Mouse (Mus musculus) limb, embryonic 15.5 days (tissue): ENCODE measurements at regions not wholly inside any gene's neighbourhood (a gene's known extent, or its start where the extent isn't known, plus 50 kb on each side); places are given as distances from the start of the nearest gene placed in this dataset.

Source experiments
- ATAC-seq: fragments of 200-750 bp; cut with Nextera tagmentation; 2 replicates; pipeline ENCODE4 v1.8.0; 2017; ENCODE audit warnings: low read depth, moderate TSS enrichment; ENCODE audit not compliant: insufficient number of reproducible peaks, low FRiP score, low TSS enrichment
- H3K27ac ChIP-seq: fragments of 300-500 bp; sonication (generic); 2 replicates; pipeline ENCODE4 v1.5.1; 2015; ENCODE audit warnings: moderate library complexity, mild to moderate bottlenecking, inconsistent platforms
- H3K27me3 ChIP-seq: fragments of 300-500 bp; sonication (generic); 2 replicates; pipeline ENCODE4 v1.6.1; 2015; ENCODE audit warnings: inconsistent platforms
- H3K36me3 ChIP-seq: fragments of 300-500 bp; sonication (generic); 2 replicates; pipeline ENCODE4 v1.6.1; 2015; ENCODE audit warnings: inconsistent platforms
- H3K4me1 ChIP-seq: fragments of 300-500 bp; sonication (generic); 2 replicates; pipeline ENCODE4 v1.6.1; 2015; ENCODE audit warnings: inconsistent platforms
- H3K4me2 ChIP-seq: fragments of 300-500 bp; sonication (generic); 2 replicates; pipeline ENCODE4 v1.6.1; 2015; ENCODE audit warnings: mild to moderate bottlenecking, inconsistent platforms
- H3K4me3 ChIP-seq: fragments of 300-500 bp; sonication (generic); 2 replicates; pipeline ENCODE4 v1.5.1; 2015; ENCODE audit warnings: mild to moderate bottlenecking, inconsistent platforms
- H3K9ac ChIP-seq: fragments of 300-500 bp; sonication (generic); 2 replicates; pipeline ENCODE4 v1.6.1; 2015; ENCODE audit warnings: inconsistent platforms
- H3K9me3 ChIP-seq: fragments of 300-500 bp; sonication (generic); 2 replicates; pipeline ENCODE4 v1.6.1; 2016; ENCODE audit warnings: inconsistent platforms
- WGBS: fragments of 180-500 bp; shearing (Covaris S2); methylation state at CpG from one replicate; pipeline ENCODE4 v1.1.7; 2015; 5-methylcytosine and 5-hydroxymethylcytosine counted together

GRCm38 (mm10) chr12:16001811-16002210 lies 185.1 kb upstream of the Trib2 start:
- WGBS = 87% methylated on average over 7 of the region's 7 CpGs
- H3K27ac ChIP-seq = no peak overlapping the region
- H3K4me1 ChIP-seq = no peaks in the 10 kb centered on the region
- H3K9me3 ChIP-seq = no peaks in the 10 kb centered on the region
- H3K9ac ChIP-seq = no peak overlapping the region
- no peak overlapping the region for H3K4me3 ChIP-seq
- H3K27me3 ChIP-seq = no peaks in the 10 kb centered on the region
- ATAC-seq = no peak
- no peak overlapping the region for H3K4me2 ChIP-seq
- H3K36me3 ChIP-seq = no peaks in the 10 kb centered on the region

- Histone ChIP-seq H3K9ac (no peak overlapping the region), H3K4me1 (no peaks in the 10 kb centered on the region), H3K27ac (no peak overlapping the region), H3K9me3 (no peaks in the 10 kb centered on the region), H3K27me3 (no peaks in the 10 kb centered on the region), H3K36me3 (no peaks in the 10 kb centered on the region), H3K4me2 (no peak overlapping the region), H3K4me3 (no peak overlapping the region)
- WGBS = 60% methylated on average over 5 of the region's 5 CpGs
- no peak for ATAC-seq
Observed at GRCm38 (mm10) chr12:16001225-16001624, 184.5 kb upstream of the Trib2 start.

DNA sequence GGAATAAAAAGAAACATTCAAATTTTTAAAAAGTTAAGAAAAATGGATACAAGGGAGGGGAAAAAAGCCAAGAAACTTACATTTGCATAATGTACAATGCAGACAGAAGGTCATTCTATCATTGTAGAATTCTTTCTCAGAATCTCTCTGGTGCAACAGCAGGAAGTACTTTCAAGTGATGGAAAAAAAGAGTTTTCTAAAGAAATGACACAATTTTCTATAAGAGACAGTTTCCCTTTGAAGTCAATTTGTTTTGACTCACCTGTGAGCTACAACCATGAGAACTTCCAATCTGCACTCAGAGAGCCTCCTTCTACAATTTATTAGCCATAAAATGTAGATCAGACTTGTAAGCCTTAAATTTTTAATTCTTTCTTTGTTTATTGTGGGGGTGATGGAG lies 181.6 kb upstream of the Trib2 start:
- Histone ChIP-seq H3K9me3 (no peaks in the 10 kb centered on the region), H3K36me3 (no peaks in the 10 kb centered on the region), H3K4me3 (no peak overlapping the region), H3K27ac (no peak overlapping the region), H3K4me2 (no peak overlapping the region), H3K4me1 (no peaks in the 10 kb centered on the region), H3K9ac (no peak overlapping the region), H3K27me3 (no peaks in the 10 kb centered on the region)
- ATAC-seq = no peak

GRCm38 (mm10) chr12:15993866-15994265 lies 177.1 kb upstream of the Trib2 start:
- H3K4me3 ChIP-seq = no peak overlapping the region
- ATAC-seq = no peak
- H3K4me1 ChIP-seq = no peaks in the 10 kb centered on the region
- WGBS = 44% methylated on average over 3 of the region's 3 CpGs
- H3K36me3 ChIP-seq = no peaks in the 10 kb centered on the region
- no peaks in the 10 kb centered on the region for H3K9me3 ChIP-seq
- no peak overlapping the region for H3K9ac ChIP-seq
- H3K27me3 ChIP-seq = no peaks in the 10 kb centered on the region
- H3K27ac ChIP-seq = no peak overlapping the region
- no peak overlapping the region for H3K4me2 ChIP-seq

- no peaks in the 10 kb centered on the region for H3K9me3 ChIP-seq
- H3K4me3 ChIP-seq = no peak overlapping the region
- H3K36me3 ChIP-seq = no peaks in the 10 kb centered on the region
- no peak overlapping the region for H3K27ac ChIP-seq
- 0 out of 2 replicates have a peak, but pooled peaks cover 7% of the 10 kb centered on the region for H3K4me1 ChIP-seq
- H3K4me2 ChIP-seq = no peak overlapping the region
- no peaks in the 10 kb centered on the region for H3K27me3 ChIP-seq
- no peak for ATAC-seq
- no peak overlapping the region for H3K9ac ChIP-seq
Observed at GRCm38 (mm10) chr12:15986351-15986750, 169.6 kb upstream of the Trib2 start.

DNA sequence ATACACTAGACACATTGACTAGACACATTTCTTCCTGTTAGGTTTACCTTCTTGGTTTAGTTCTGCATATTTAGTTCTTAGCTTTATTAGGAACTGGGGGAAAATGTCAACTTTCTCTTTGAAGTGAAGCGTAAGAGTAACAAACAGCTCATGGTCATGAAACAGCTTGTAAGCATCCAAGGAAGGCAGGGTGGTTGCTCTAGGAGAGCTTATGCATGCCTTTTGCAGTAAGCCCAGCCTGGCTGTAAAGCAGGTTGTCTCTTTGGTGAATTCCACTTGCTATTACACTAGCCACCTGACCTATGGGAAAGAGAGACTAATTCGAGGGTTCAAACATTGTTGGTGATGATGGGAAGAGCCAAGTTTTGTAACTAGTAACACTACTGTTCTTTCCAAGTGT lies 168.9 kb upstream of the Trib2 start:
- H3K4me2 ChIP-seq = no peak overlapping the region
- H3K4me1 ChIP-seq = 0 out of 2 replicates have a peak, but pooled peaks cover 7% of the 10 kb centered on the region
- no peaks in the 10 kb centered on the region for H3K36me3 ChIP-seq
- no peaks in the 10 kb centered on the region for H3K9me3 ChIP-seq
- H3K27me3 ChIP-seq = no peaks in the 10 kb centered on the region
- no peak overlapping the region for H3K9ac ChIP-seq
- 59% methylated on average over 2 of the region's 2 CpGs for whole genome bisulfite sequencing
- no peak overlapping the region for H3K4me3 ChIP-seq
- ATAC-seq = no peak
- H3K27ac ChIP-seq = no peak overlapping the region

GRCm38 (mm10) chr12:15983591-15984300 lies 167.0 kb upstream of the Trib2 start:
- peak overlapping the region; percentile 22; the same call in 1 of the 2 replicates for H3K27ac ChIP-seq
- H3K9ac ChIP-seq = no peak overlapping the region
- 87% methylated on average over 11 of the region's 11 CpGs for WGBS
- no peaks in the 10 kb centered on the region for H3K36me3 ChIP-seq
- H3K4me2 ChIP-seq = no peak overlapping the region
- no peaks in the 10 kb centered on the region for H3K27me3 ChIP-seq
- H3K4me3 ChIP-seq = no peak overlapping the region
- no peaks in the 10 kb centered on the region for H3K9me3 ChIP-seq
- 0 out of 2 replicates have a peak, but pooled peaks cover 7% of the 10 kb centered on the region for H3K4me1 ChIP-seq
- no peak for ATAC-seq

DNA sequence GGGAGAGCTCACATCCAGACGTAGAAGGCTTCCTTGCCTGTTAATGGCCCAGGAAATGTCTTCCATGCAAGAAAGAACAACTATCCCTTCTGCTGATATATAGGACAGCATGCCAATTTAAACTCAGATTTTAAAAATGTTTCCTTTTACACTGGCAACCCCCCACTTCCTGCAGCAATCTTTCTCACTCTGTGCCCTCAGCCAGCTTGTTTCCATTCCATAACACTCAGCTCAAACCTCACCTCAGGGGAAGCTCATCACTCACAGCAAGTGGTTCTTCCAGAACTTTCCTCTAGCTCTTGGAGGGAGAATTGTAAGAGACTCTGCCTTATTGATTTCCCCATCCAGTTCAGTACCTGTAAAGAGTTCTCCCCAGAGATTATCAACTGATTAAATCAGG lies 165.0 kb upstream of the Trib2 start:
- Histone ChIP-seq H3K27ac (no peak overlapping the region), H3K4me3 (no peak overlapping the region), H3K4me2 (no peak overlapping the region), H3K4me1 (0 out of 2 replicates have a peak, but pooled peaks cover 7% of the 10 kb centered on the region), H3K9me3 (no peaks in the 10 kb centered on the region), H3K27me3 (no peaks in the 10 kb centered on the region), H3K36me3 (no peaks in the 10 kb centered on the region), H3K9ac (no peak overlapping the region)
- no peak for ATAC-seq
- 36% methylated on average over 1 of the region's 1 CpGs for WGBS

DNA sequence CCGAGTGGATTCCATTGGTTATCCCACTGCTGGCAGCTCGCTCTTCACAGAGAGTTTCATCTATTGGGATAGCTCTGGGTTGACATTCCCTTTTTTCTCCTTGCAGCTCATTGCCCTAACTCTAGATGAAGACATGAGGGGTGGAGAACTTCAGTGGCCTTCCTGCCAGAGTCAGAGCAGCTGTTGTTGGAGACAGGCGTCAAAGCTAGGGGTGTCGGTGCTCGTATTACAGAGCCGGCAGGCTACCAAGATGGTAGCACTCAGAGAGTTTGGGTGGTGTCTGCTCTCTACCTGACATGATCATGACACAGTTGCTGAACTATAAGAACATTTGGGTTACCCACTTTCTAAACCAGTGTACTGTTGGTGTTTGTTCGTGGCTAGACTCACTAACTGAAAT lies 162.5 kb upstream of the Trib2 start:
- H3K36me3 ChIP-seq = no peaks in the 10 kb centered on the region
- 83% methylated on average over 7 of the region's 7 CpGs for WGBS
- ATAC-seq = no peak

DNA sequence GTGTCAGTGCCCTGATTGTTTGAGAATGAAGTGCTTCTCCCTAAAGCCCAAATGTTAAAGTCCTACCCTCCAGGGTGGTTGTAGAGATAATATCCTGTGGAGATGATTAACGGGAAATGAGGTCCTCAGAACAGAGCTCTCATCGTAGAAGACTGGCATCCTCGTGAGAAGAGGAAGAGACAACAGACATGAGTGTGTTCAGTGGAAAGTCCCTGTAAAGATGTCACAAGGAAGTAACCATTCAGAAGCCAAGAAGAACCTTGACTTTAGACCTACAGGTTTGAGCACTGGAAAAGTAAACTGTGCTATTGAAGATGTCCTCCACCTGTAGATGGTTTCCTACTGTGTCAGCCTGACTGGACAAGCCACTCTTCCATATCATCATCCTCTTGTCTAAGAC lies 155.1 kb upstream of the Trib2 start:
- Histone ChIP-seq H3K27ac (no peak overlapping the region), H3K4me3 (no peak overlapping the region), H3K27me3 (no peaks in the 10 kb centered on the region), H3K36me3 (no peaks in the 10 kb centered on the region), H3K9me3 (no peaks in the 10 kb centered on the region), H3K4me2 (no peak overlapping the region), H3K4me1 (no peaks in the 10 kb centered on the region), H3K9ac (no peak overlapping the region)
- no peak for ATAC-seq
- WGBS = 81% methylated on average over 3 of the region's 3 CpGs

More for the DNA sequence above, 162.5 kb upstream of the Trib2 start:
- Histone ChIP-seq H3K4me2 (no peak overlapping the region), H3K9me3 (no peaks in the 10 kb centered on the region), H3K4me1 (0 out of 2 replicates have a peak, but pooled peaks cover 5% of the 10 kb centered on the region), H3K4me3 (no peak overlapping the region), H3K27me3 (no peaks in the 10 kb centered on the region), H3K9ac (no peak overlapping the region), H3K27ac (no peak overlapping the region)

- Histone ChIP-seq H3K4me3 (no peak overlapping the region), H3K27ac (no peak overlapping the region), H3K4me2 (no peak overlapping the region), H3K4me1 (no peaks in the 10 kb centered on the region), H3K9me3 (no peaks in the 10 kb centered on the region), H3K9ac (no peak overlapping the region), H3K36me3 (no peaks in the 10 kb centered on the region), H3K27me3 (no peaks in the 10 kb centered on the region)
- WGBS = 30% methylated on average over 2 of the region's 2 CpGs
- no peak for ATAC-seq
Observed at GRCm38 (mm10) chr12:15970262-15970661, 153.5 kb upstream of the Trib2 start.

DNA sequence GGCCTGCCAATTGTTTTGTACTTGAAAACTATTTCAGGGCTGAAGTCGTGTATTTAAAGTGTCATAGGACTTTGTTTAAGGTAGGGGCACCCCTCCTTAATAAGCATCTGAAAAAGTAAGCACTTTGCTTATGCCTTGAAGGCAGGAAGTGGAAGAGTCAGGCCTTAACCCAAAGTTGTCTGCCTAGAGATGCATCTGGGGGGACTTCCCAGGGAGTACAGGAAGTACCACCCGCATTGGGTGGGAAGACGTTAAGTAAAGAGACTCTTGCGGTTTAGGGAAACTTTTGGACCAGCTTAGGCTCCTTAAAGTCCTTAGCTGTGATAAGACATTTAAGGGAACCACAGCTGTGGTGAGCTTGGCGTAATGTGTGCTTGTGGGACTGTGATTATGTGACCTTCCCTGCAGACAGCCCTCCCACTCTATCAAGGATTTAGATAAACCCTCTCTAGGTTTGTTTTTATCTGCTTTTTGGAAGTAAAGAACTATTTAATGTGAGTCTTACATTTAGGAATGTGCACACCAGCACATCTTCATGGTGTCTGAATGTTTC lies 150.9 kb upstream of the Trib2 start:
- H3K4me2 ChIP-seq = no peak overlapping the region
- WGBS = 63% methylated on average over 5 of the region's 5 CpGs
- no peaks in the 10 kb centered on the region for H3K9me3 ChIP-seq
- ATAC-seq = no peak
- H3K36me3 ChIP-seq = no peaks in the 10 kb centered on the region
- H3K4me3 ChIP-seq = no peak overlapping the region
- no peaks in the 10 kb centered on the region for H3K4me1 ChIP-seq
- H3K27me3 ChIP-seq = no peaks in the 10 kb centered on the region
- H3K9ac ChIP-seq = no peak overlapping the region
- H3K27ac ChIP-seq = no peak overlapping the region
